Mouse (Mus musculus): ENCODE data around the gene Ralgapa2. TPM values are rescaled to one million over a fixed set of nuclear protein-coding genes. Genes with fewer than 3 reads are reported as not detected.

The Ralgapa2 gene
- polyA plus RNA-seq, 1 experiment from 2014 or later = 9.9 TPM

GRCm38 (mm10) chr2:146362932-146363331, 149.2 kb downstream of the Ralgapa2 start:
- Histone ChIP-seq H3K4me2 (ENCODE audit: low read length) (no peak overlapping the region), H3K4me1 (ENCODE audit: control insufficient read depth, insufficient read depth, low read depth, low read length) (peaks cover 5% of the 10 kb centered on the region), H3K9me3 (ENCODE audit: control insufficient read depth, low read length) (no peaks in the 10 kb centered on the region), H3K9ac (ENCODE audit: low read depth, low read length) (no peak overlapping the region), H3K4me3 (ENCODE audit: low read length) (no peak overlapping the region), H3K27me3 (replicated peaks; ENCODE audit: control insufficient read depth, insufficient read depth, low read length) (no peaks in the 10 kb centered on the region), H3K36me3 (ENCODE audit: control insufficient read depth, insufficient read depth, low read length) (no peaks in the 10 kb centered on the region), H3K27ac (ENCODE audit: low read depth, low read length) (no peak overlapping the region)
- 60% methylated on average over 1 of the region's 1 CpGs for WGBS
- peak; percentile 50 for ATAC-seq

GRCm38 (mm10) chr2:146361969-146362368, 150.2 kb downstream of the Ralgapa2 start:
- Histone ChIP-seq H3K27me3 (replicated peaks; ENCODE audit: control insufficient read depth, insufficient read depth, low read length) (no peaks in the 10 kb centered on the region), H3K4me1 (ENCODE audit: control insufficient read depth, insufficient read depth, low read depth, low read length) (peaks cover 5% of the 10 kb centered on the region), H3K27ac (ENCODE audit: low read depth, low read length) (no peak overlapping the region), H3K9ac (ENCODE audit: low read depth, low read length) (no peak overlapping the region), H3K4me2 (ENCODE audit: low read length) (no peak overlapping the region), H3K4me3 (ENCODE audit: low read length) (no peak overlapping the region), H3K36me3 (ENCODE audit: control insufficient read depth, insufficient read depth, low read length) (no peaks in the 10 kb centered on the region), H3K9me3 (ENCODE audit: control insufficient read depth, low read length) (no peaks in the 10 kb centered on the region)
- ATAC-seq = 0 out of 2 replicates have a peak, but pooled peaks have one; percentile 25
- 74% methylated on average over 4 of the region's 4 CpGs for WGBS

GRCm38 (mm10) chr2:146361076-146361475, 151.1 kb downstream of the Ralgapa2 start:
- Histone ChIP-seq H3K4me1 (ENCODE audit: control insufficient read depth, insufficient read depth, low read depth, low read length) (peaks cover 3% of the 10 kb centered on the region), H3K36me3 (ENCODE audit: control insufficient read depth, insufficient read depth, low read length) (no peaks in the 10 kb centered on the region), H3K4me2 (ENCODE audit: low read length) (no peak overlapping the region), H3K27me3 (replicated peaks; ENCODE audit: control insufficient read depth, insufficient read depth, low read length) (no peaks in the 10 kb centered on the region), H3K9me3 (ENCODE audit: control insufficient read depth, low read length) (no peaks in the 10 kb centered on the region), H3K27ac (ENCODE audit: low read depth, low read length) (no peak overlapping the region), H3K9ac (ENCODE audit: low read depth, low read length) (no peak overlapping the region), H3K4me3 (ENCODE audit: low read length) (no peak overlapping the region)
- 71% methylated on average over 3 of the region's 3 CpGs for WGBS
- ATAC-seq = no peak

GRCm38 (mm10) chr2:146359676-146360075, 152.5 kb downstream of the Ralgapa2 start:
- Histone ChIP-seq H3K36me3 (ENCODE audit: control insufficient read depth, insufficient read depth, low read length) (no peaks in the 10 kb centered on the region), H3K27me3 (replicated peaks; ENCODE audit: control insufficient read depth, insufficient read depth, low read length) (no peaks in the 10 kb centered on the region), H3K9ac (ENCODE audit: low read depth, low read length) (no peak overlapping the region), H3K27ac (ENCODE audit: low read depth, low read length) (no peak overlapping the region), H3K4me2 (ENCODE audit: low read length) (no peak overlapping the region), H3K4me3 (ENCODE audit: low read length) (no peak overlapping the region), H3K4me1 (ENCODE audit: control insufficient read depth, insufficient read depth, low read depth, low read length) (no peaks in the 10 kb centered on the region), H3K9me3 (ENCODE audit: control insufficient read depth, low read length) (no peaks in the 10 kb centered on the region)
- 98% methylated on average over 2 of the region's 2 CpGs for WGBS
- no peak for ATAC-seq

GRCm38 (mm10) chr2:146356524-146356923, 155.6 kb downstream of the Ralgapa2 start:
- Histone ChIP-seq H3K27ac (ENCODE audit: low read depth, low read length) (no peak overlapping the region), H3K4me2 (ENCODE audit: low read length) (no peak overlapping the region), H3K36me3 (ENCODE audit: control insufficient read depth, insufficient read depth, low read length) (no peaks in the 10 kb centered on the region), H3K4me3 (ENCODE audit: low read length) (no peak overlapping the region), H3K4me1 (ENCODE audit: control insufficient read depth, insufficient read depth, low read depth, low read length) (no peaks in the 10 kb centered on the region), H3K9me3 (ENCODE audit: control insufficient read depth, low read length) (no peaks in the 10 kb centered on the region), H3K27me3 (replicated peaks; ENCODE audit: control insufficient read depth, insufficient read depth, low read length) (no peaks in the 10 kb centered on the region), H3K9ac (ENCODE audit: low read depth, low read length) (no peak overlapping the region)
- 87% methylated on average over 6 of the region's 6 CpGs for WGBS
- ATAC-seq = no peak

- 0 out of 2 replicates have a peak, but pooled peaks cover 1% of the 10 kb centered on the region for H3K27me3 ChIP-seq (replicated peaks; ENCODE audit: control insufficient read depth, insufficient read depth, low read length)
- no peaks in the 10 kb centered on the region for H3K9me3 ChIP-seq (ENCODE audit: control insufficient read depth, low read length)
- peaks cover 2% of the 10 kb centered on the region; the same call in 1 of the 2 replicates for H3K36me3 ChIP-seq (ENCODE audit: control insufficient read depth, insufficient read depth, low read length)
- H3K27ac ChIP-seq (ENCODE audit: low read depth, low read length) = no peak overlapping the region
- no peak for ATAC-seq
- no peak overlapping the region for H3K4me3 ChIP-seq (ENCODE audit: low read length)
- H3K4me1 ChIP-seq (ENCODE audit: control insufficient read depth, insufficient read depth, low read depth, low read length) = peaks cover 5% of the 10 kb centered on the region; the same call in 1 of the 2 replicates
- 96% methylated on average over 5 of the region's 5 CpGs for WGBS
- no peak overlapping the region for H3K9ac ChIP-seq (ENCODE audit: low read depth, low read length)
- no peak overlapping the region for H3K4me2 ChIP-seq (ENCODE audit: low read length)
These were observed 161.9 kb downstream of the Ralgapa2 start for GRCm38 (mm10) chr2:146350230-146350629.

GRCm38 (mm10) chr2:146347942-146348341, 164.2 kb downstream of the Ralgapa2 start:
- Histone ChIP-seq H3K9ac (ENCODE audit: low read depth, low read length) (no peak overlapping the region), H3K36me3 (ENCODE audit: control insufficient read depth, insufficient read depth, low read length) (peaks cover 10% of the 10 kb centered on the region), H3K27ac (ENCODE audit: low read depth, low read length) (no peak overlapping the region), H3K27me3 (replicated peaks; ENCODE audit: control insufficient read depth, insufficient read depth, low read length) (0 out of 2 replicates have a peak, but pooled peaks cover 2% of the 10 kb centered on the region), H3K4me2 (ENCODE audit: low read length) (no peak overlapping the region), H3K4me1 (ENCODE audit: control insufficient read depth, insufficient read depth, low read depth, low read length) (peaks cover 5% of the 10 kb centered on the region; the same call in 1 of the 2 replicates), H3K9me3 (ENCODE audit: control insufficient read depth, low read length) (no peaks in the 10 kb centered on the region), H3K4me3 (ENCODE audit: low read length) (no peak overlapping the region)
- WGBS = 36% methylated on average over 2 of the region's 2 CpGs
- peak; percentile 96 for ATAC-seq

- Histone ChIP-seq H3K4me1 (ENCODE audit: control insufficient read depth, insufficient read depth, low read depth, low read length) (no peaks in the 10 kb centered on the region), H3K9me3 (ENCODE audit: control insufficient read depth, low read length) (no peaks in the 10 kb centered on the region), H3K27ac (ENCODE audit: low read depth, low read length) (no peak overlapping the region), H3K27me3 (replicated peaks; ENCODE audit: control insufficient read depth, insufficient read depth, low read length) (no peaks in the 10 kb centered on the region), H3K36me3 (ENCODE audit: control insufficient read depth, insufficient read depth, low read length) (peaks cover 8% of the 10 kb centered on the region), H3K4me2 (ENCODE audit: low read length) (no peak overlapping the region), H3K9ac (ENCODE audit: low read depth, low read length) (no peak overlapping the region), H3K4me3 (ENCODE audit: low read length) (no peak overlapping the region)
- ATAC-seq = no peak
- 98% methylated on average over 4 of the region's 4 CpGs for WGBS
These were observed 172.1 kb downstream of the Ralgapa2 start for GRCm38 (mm10) chr2:146340090-146340489.

- Histone ChIP-seq H3K4me1 (ENCODE audit: control insufficient read depth, insufficient read depth, low read depth, low read length) (no peaks in the 10 kb centered on the region), H3K4me2 (ENCODE audit: low read length) (no peak overlapping the region), H3K36me3 (ENCODE audit: control insufficient read depth, insufficient read depth, low read length) (no peaks in the 10 kb centered on the region), H3K9me3 (ENCODE audit: control insufficient read depth, low read length) (no peaks in the 10 kb centered on the region), H3K27me3 (replicated peaks; ENCODE audit: control insufficient read depth, insufficient read depth, low read length) (no peaks in the 10 kb centered on the region; the same call in 1 of the 2 replicates), H3K9ac (ENCODE audit: low read depth, low read length) (no peak overlapping the region), H3K4me3 (ENCODE audit: low read length) (no peak overlapping the region), H3K27ac (ENCODE audit: low read depth, low read length) (no peak overlapping the region)
- 79% methylated on average over 1 of the region's 1 CpGs for WGBS
- no peak for ATAC-seq
These were observed 174.6 kb downstream of the Ralgapa2 start for GRCm38 (mm10) chr2:146337540-146337939.
